Mouse (Mus musculus): ENCODE data around the gene Cdadc1. TPM values are rescaled to one million over a fixed set of nuclear protein-coding genes. Genes with fewer than 3 reads are reported as not detected.

Gene Cdadc1
- polyA plus RNA-seq, 1 experiment from 2014 or later: 38.5 TPM

- Histone ChIP-seq H3K36me3 (no peaks in the 10 kb centered on the region), H3K9me3 (no peaks in the 10 kb centered on the region), H3K27ac (replicated peaks) (no peak overlapping the region), H3K9ac (no peak overlapping the region), H3K4me2 (no peak overlapping the region), H3K4me3 (no peak overlapping the region), H3K27me3 (no peaks in the 10 kb centered on the region), H3K4me1 (replicated peaks) (no peaks in the 10 kb centered on the region)
- WGBS: 95% methylated on average over 4 of the region's 4 CpGs
- no peak for ATAC-seq (ENCODE audit: low read depth)
Measured at GRCm38 (mm10) chr14:59537829-59538432, 59.8 kb downstream of the Cdadc1 start.

- Histone ChIP-seq H3K4me2 (no peak overlapping the region), H3K9me3 (no peaks in the 10 kb centered on the region), H3K36me3 (no peaks in the 10 kb centered on the region), H3K27me3 (no peaks in the 10 kb centered on the region), H3K4me3 (no peak overlapping the region), H3K9ac (no peak overlapping the region), H3K4me1 (replicated peaks) (no peaks in the 10 kb centered on the region), H3K27ac (replicated peaks) (no peak overlapping the region)
- no peak for ATAC-seq (ENCODE audit: low read depth)
Measured at GRCm38 (mm10) chr14:59533908-59534307, 63.9 kb downstream of the Cdadc1 start.

GRCm38 (mm10) chr14:59532986-59533385 lies 64.8 kb downstream of the Cdadc1 start:
- no peak overlapping the region for H3K4me3 ChIP-seq
- 85% methylated on average over 1 of the region's 1 CpGs for WGBS

GRCm38 (mm10) chr14:59530801-59531200 lies 67.0 kb downstream of the Cdadc1 start:
- no peaks in the 10 kb centered on the region for H3K4me1 ChIP-seq (replicated peaks)
- H3K9me3 ChIP-seq: no peaks in the 10 kb centered on the region
- H3K36me3 ChIP-seq: no peaks in the 10 kb centered on the region
- H3K4me2 ChIP-seq: no peak overlapping the region
- no peak overlapping the region for H3K4me3 ChIP-seq
- ATAC-seq (ENCODE audit: low read depth): no peak
- H3K9ac ChIP-seq: no peak overlapping the region
- H3K27ac ChIP-seq (replicated peaks): no peak overlapping the region
- H3K27me3 ChIP-seq: no peaks in the 10 kb centered on the region
- 76% methylated on average over 1 of the region's 1 CpGs for WGBS

More at GRCm38 (mm10) chr14:59532986-59533385, 64.8 kb downstream of the Cdadc1 start:
- no peak overlapping the region for H3K27ac ChIP-seq (replicated peaks)
- no peaks in the 10 kb centered on the region for H3K27me3 ChIP-seq
- no peak for ATAC-seq (ENCODE audit: low read depth)
- no peak overlapping the region for H3K4me2 ChIP-seq
- H3K4me1 ChIP-seq (replicated peaks): no peaks in the 10 kb centered on the region
- no peaks in the 10 kb centered on the region for H3K36me3 ChIP-seq
- H3K9ac ChIP-seq: no peak overlapping the region
- no peaks in the 10 kb centered on the region for H3K9me3 ChIP-seq

- Histone ChIP-seq H3K36me3 (no peaks in the 10 kb centered on the region), H3K27ac (replicated peaks) (no peak overlapping the region), H3K27me3 (no peaks in the 10 kb centered on the region), H3K9me3 (no peaks in the 10 kb centered on the region), H3K4me1 (replicated peaks) (no peaks in the 10 kb centered on the region), H3K9ac (no peak overlapping the region), H3K4me2 (no peak overlapping the region), H3K4me3 (no peak overlapping the region)
- ATAC-seq (ENCODE audit: low read depth): no peak
- WGBS: 92% methylated on average over 5 of the region's 5 CpGs
Measured at GRCm38 (mm10) chr14:59525843-59526242, 71.9 kb downstream of the Cdadc1 start.

- Histone ChIP-seq H3K36me3 (no peaks in the 10 kb centered on the region), H3K27me3 (no peaks in the 10 kb centered on the region), H3K4me1 (replicated peaks) (no peaks in the 10 kb centered on the region), H3K4me3 (no peak overlapping the region), H3K4me2 (no peak overlapping the region), H3K9ac (no peak overlapping the region), H3K27ac (replicated peaks) (no peak overlapping the region), H3K9me3 (no peaks in the 10 kb centered on the region)
- 84% methylated on average over 6 of the region's 6 CpGs for WGBS
- no peak for ATAC-seq (ENCODE audit: low read depth)
Measured at GRCm38 (mm10) chr14:59513922-59514444, 83.8 kb downstream of the Cdadc1 start.

Other genes with a start within 250 kb of the Cdadc1 start
- gene Phf11d, start 232.5 kb downstream of the Cdadc1 start, polyA plus RNA-seq (2015; fragmentation: Nextera tagmentation; extraction: Ambion mirVana): 0.47 and 0.48 TPM in 2 replicates
- 0.38 and 0.40 TPM in 2 replicates for gene Phf11c, start 202.6 kb downstream of the Cdadc1 start, polyA plus RNA-seq (2015; fragmentation: Nextera tagmentation; extraction: Ambion mirVana)
- gene Setdb2, start 157.1 kb downstream of the Cdadc1 start, polyA plus RNA-seq (2015; fragmentation: Nextera tagmentation; extraction: Ambion mirVana): 6.1 and 9.7 TPM in 2 replicates
- 22.8 and 23.4 TPM in 2 replicates for gene Cab39l, start 157.0 kb downstream of the Cdadc1 start, polyA plus RNA-seq (2015; fragmentation: Nextera tagmentation; extraction: Ambion mirVana)
- 3.6 and 9.1 TPM in 2 replicates for gene Shisa2, start 27.3 kb upstream of the Cdadc1 start, polyA plus RNA-seq (2015; fragmentation: Nextera tagmentation; extraction: Ambion mirVana)